Mouse (Mus musculus): Measurements from ENCODE around the gene 5730409E04Rik.

Gene 5730409E04Rik

GRCm38 (mm10) chr4:126636330-126636729 is 26.7 kb downstream of the 5730409E04Rik start:
- DNase-seq (ENCODE audit: low spot score in 2 of 2): no peak

- no peak for DNase-seq (ENCODE audit: low spot score in 2 of 2)
Measured at GRCm38 (mm10) chr4:126637446-126637845, 27.8 kb downstream of the 5730409E04Rik start.

- peak in 1 of 2 experiments; percentile 16 for DNase-seq (ENCODE audit: low spot score in 2 of 2)
Measured at GRCm38 (mm10) chr4:126639339-126639738, 29.7 kb downstream of the 5730409E04Rik start.

- DNase-seq (ENCODE audit: low spot score in 2 of 2): peak; percentile 68 to 75
Measured at GRCm38 (mm10) chr4:126641901-126642300, 32.3 kb downstream of the 5730409E04Rik start.

GRCm38 (mm10) chr4:126643815-126644214 is 34.2 kb downstream of the 5730409E04Rik start:
- no peak for DNase-seq (ENCODE audit: low spot score in 2 of 2)

- DNase-seq (ENCODE audit: low spot score in 2 of 2): no peak
Measured at GRCm38 (mm10) chr4:126644333-126644963, 34.8 kb downstream of the 5730409E04Rik start.

GRCm38 (mm10) chr4:126647996-126648910 is 38.6 kb downstream of the 5730409E04Rik start:
- no peak for DNase-seq (ENCODE audit: low spot score in 2 of 2)

- no peak for DNase-seq (ENCODE audit: low spot score in 2 of 2)
Measured at GRCm38 (mm10) chr4:126653148-126653547, 43.5 kb downstream of the 5730409E04Rik start.

GRCm38 (mm10) chr4:126655356-126655755 is 45.7 kb downstream of the 5730409E04Rik start:
- DNase-seq (ENCODE audit: low spot score in 2 of 2): no peak

GRCm38 (mm10) chr4:126661249-126661648 is 51.6 kb downstream of the 5730409E04Rik start:
- peak in 1 of 2 experiments; percentile 11 for DNase-seq (ENCODE audit: low spot score in 2 of 2)

All from right cerebral cortex, postnatal 36 days (tissue).